Mouse (Mus musculus) spleen, postnatal 4 days (tissue): ENCODE data around the gene Psmg4.

Source experiments
- DNase-seq, 2 experiments: peaks; one replicate each; pipeline ENCODE4 v3.0.0; 2022; ENCODE audit warnings: low spot score in 2 of 2

Psmg4 gene

GRCm38 (mm10) chr13:34162491-34163303, at the start of gene Psmg4:
Gene Psmg4, plus strand, starts transcription at chr13:34162964.
- DNase-seq: peak; percentile 95 to 98

GRCm38 (mm10) chr13:34113086-34113485, 49.7 kb upstream of the Psmg4 start:
- DNase-seq: no peak

GRCm38 (mm10) chr13:34114654-34115053, 48.1 kb upstream of the Psmg4 start:
- DNase-seq: no peak

GRCm38 (mm10) chr13:34116508-34116907, 46.3 kb upstream of the Psmg4 start:
- no peak for DNase-seq

- peak in 1 of 2 experiments; percentile 27 for DNase-seq
Observed at GRCm38 (mm10) chr13:34118816-34119215, 43.9 kb upstream of the Psmg4 start.

- DNase-seq: no peak
Observed at GRCm38 (mm10) chr13:34119406-34119805, 43.4 kb upstream of the Psmg4 start.

GRCm38 (mm10) chr13:34120536-34120935, 42.2 kb upstream of the Psmg4 start:
- no peak for DNase-seq

- DNase-seq: no peak
Observed at GRCm38 (mm10) chr13:34125711-34126110, 37.1 kb upstream of the Psmg4 start.

- DNase-seq: no peak
Observed at GRCm38 (mm10) chr13:34128276-34129114, 34.3 kb upstream of the Psmg4 start.

- peak in 1 of 2 experiments; percentile 26 for DNase-seq
Observed at GRCm38 (mm10) chr13:34129485-34130225, 33.1 kb upstream of the Psmg4 start.

GRCm38 (mm10) chr13:34130226-34130731, 32.5 kb upstream of the Psmg4 start, which contains the start of gene Tubb2b:
Gene Tubb2b, minus strand, starts transcription at chr13:34130466.
- peak in 1 of 2 experiments; percentile 40 for DNase-seq

- DNase-seq: no peak
Observed at GRCm38 (mm10) chr13:34131011-34131707, 31.6 kb upstream of the Psmg4 start.

GRCm38 (mm10) chr13:34131708-34132060, 31.1 kb upstream of the Psmg4 start:
- DNase-seq: peak; percentile 36 to 76

GRCm38 (mm10) chr13:34132299-34132698, 30.5 kb upstream of the Psmg4 start:
- no peak for DNase-seq

GRCm38 (mm10) chr13:34132875-34133274, 29.9 kb upstream of the Psmg4 start:
- no peak for DNase-seq

- DNase-seq: no peak
Observed at GRCm38 (mm10) chr13:34133326-34134071, 29.3 kb upstream of the Psmg4 start.

GRCm38 (mm10) chr13:34134276-34134675, 28.5 kb upstream of the Psmg4 start:
- DNase-seq: no peak

GRCm38 (mm10) chr13:34136605-34137004, 26.2 kb upstream of the Psmg4 start:
- no peak for DNase-seq

GRCm38 (mm10) chr13:34143389-34143788, 19.4 kb upstream of the Psmg4 start:
- DNase-seq: no peak

GRCm38 (mm10) chr13:34146916-34147315, 15.8 kb upstream of the Psmg4 start:
- no peak for DNase-seq
